Mouse (Mus musculus) bone marrow, adult 2 months (tissue): Measurements from ENCODE around the gene Fbxl17.

Experiments
- CTCF ChIP-seq: fragments of 200-500 bp; IDR thresholded peaks from 2 replicates; pipeline ENCODE4 v1.5.1; 2011; ENCODE audit warnings: low read length, control low read depth; ENCODE audit not compliant: control insufficient read depth, insufficient read depth
- POLR2A ChIP-seq: fragments of 200-500 bp; IDR thresholded peaks from 2 replicates; pipeline ENCODE4 v1.6.1; 2011; ENCODE audit warnings: low read depth, mild to moderate bottlenecking, control low read depth, low read length, borderline replicate concordance; ENCODE audit not compliant: control insufficient read depth

- TF ChIP-seq POLR2A (no peak), CTCF (no peak)
These were observed 377.4 kb downstream of the Fbxl17 start for GRCm38 (mm10) chr17:63122427-63122826.
